Mouse (Mus musculus) stomach, postnatal 0 days (tissue): Measurements from ENCODE around the gene Ccdc93.

Experiments
- CTCF ChIP-seq: IDR thresholded peaks from 2 replicates; pipeline ENCODE4 v1.5.1; 2016; ENCODE audit warnings: antibody characterized with exemption, low read depth, mild to moderate bottlenecking, moderate library complexity
- EP300 ChIP-seq: optimal IDR thresholded peaks from 2 replicates; pipeline ENCODE3; 2016; ENCODE audit warnings: antibody characterized with exemption

DNA sequence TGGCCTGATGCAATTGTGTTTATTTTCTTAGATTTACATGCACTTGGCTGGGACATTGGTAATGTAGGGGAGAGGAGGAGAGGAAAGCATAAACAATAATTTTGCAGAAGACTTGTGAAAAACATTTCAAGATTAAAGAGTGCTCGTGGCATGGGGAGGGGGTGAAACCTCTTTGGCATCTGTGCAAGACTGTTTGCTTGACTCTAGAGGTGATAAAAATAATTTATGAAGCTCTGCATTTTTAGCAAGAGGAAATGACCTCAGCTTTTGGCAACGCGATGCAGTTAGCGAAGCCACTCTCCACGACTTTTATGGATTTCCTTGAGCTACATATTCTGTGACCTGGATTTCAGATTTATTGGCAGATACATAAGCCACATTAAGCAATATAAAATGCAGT is 36.1 kb upstream of the Ccdc93 start:
- TF ChIP-seq CTCF (no peak), EP300 (no peak)
